Mouse (Mus musculus) heart, adult 11 months (tissue): ENCODE measurements around the gene Keg1.
A peak's percentile ranks its signal among the peaks of the same experiment; 100 is the strongest.
"Not testable (repeated sequence)": the region's sequence is repeated elsewhere in the genome, so short reads cannot be mapped to it uniquely, and the experiment has no call there.

Source experiments
- DNase-seq: peaks from one replicate; pipeline ENCODE4 v3.0.0; 2022

Gene Keg1

DNA sequence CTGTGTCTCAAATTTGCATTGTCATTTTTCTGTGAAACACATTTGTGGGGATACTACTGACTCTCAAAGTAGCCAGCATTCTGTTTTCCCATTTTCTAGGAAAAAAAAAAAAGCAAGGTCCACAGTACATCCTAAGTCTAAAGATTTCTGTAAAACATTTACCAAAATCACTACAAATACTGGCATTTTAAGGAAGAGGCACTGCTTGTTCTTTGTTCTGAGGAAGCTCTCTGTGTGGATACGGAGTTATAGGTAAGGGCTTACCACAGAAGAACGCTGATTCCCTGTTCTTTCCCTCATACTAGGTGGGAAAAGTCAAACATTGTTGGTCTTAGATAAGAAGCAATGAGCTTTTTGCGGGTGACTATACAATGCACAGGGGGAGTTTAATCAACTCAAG, at the start of gene Keg1:
Gene Keg1 (plus strand): TSS at position 197 of the 400 bp plus-strand sequence.
- no peak for DNase-seq

DNA sequence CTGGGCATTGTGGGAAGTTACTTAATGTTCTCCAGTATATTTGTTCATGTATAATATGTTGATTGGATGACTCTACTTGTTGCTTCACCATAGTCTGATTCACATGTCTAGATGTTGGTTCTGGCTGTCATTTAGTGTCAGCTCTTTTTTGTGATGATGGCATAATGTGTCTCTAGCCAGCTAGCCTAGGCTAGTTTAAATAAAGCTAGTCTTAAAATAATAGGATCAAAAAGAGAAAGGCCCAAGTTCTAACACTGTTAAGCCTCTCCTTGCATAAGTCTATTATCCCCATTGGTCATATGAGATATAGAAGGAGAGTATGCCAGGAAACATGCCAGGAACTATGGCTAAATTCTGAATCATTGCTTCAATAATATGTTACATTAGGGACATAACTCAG, 46.1 kb upstream of the Keg1 start:
- DNase-seq, result no peak

DNA sequence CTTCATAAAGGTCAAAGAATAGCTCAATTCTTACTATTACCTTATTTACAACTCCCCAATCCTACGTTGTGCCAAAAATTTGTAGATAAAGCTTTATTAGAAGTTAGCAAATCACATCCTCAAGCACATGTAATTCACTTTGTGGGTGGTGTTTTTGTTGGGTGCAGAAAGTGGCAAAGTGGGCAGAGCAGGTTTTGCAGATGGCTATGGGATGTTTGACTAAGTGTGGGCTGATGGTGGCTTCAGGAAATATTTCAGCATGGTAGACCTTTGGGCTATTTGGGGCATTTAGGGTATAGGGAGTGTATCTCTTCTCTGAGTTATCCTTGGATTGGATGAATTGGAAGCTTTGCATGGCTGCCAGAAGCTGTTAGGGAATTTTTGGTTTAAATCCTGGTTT, 29.4 kb upstream of the Keg1 start:
- no peak for DNase-seq

DNA sequence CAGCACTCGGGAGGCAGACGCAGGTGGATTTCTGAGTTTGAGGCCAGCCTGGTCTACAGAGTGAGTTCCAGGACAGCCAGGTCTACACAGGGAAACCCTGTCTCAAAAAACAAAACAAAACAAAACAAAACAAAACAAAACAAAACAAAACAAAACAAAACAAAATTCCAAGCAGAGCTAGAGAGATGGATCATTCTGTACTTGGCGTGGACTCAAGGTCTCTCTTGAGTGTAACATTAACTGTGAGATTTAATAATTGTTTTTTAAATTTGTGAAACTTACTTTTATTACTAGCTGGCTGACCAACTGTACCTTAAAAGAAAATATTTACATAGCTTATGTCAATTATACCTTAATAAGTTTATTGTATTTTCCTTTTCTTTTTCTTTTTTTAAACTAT, 27.0 kb upstream of the Keg1 start:
- not testable (repeated sequence) for DNase-seq

DNA sequence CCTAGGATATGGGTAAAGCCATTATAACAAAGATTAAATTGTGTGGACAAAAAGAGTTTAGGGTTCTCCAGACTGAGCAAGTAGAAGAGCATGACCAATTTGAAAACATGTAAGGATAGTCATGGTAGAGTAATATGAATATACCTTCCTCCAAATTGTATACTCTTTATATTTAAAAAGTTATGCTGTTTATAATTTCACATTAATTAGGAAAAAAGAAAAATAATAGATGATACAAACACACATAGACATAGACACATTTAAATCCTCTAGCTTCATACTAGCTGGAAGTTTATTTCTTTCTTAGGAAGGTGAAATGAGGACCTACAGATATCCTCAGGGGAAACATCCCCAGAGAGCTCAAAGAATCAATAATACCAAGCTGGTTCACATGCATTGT, 25.4 kb upstream of the Keg1 start, which contains the start of gene Olfr1442:
Gene Olfr1442 (plus strand): TSS at position 301 of the 400 bp plus-strand sequence.
- no peak for DNase-seq

DNA sequence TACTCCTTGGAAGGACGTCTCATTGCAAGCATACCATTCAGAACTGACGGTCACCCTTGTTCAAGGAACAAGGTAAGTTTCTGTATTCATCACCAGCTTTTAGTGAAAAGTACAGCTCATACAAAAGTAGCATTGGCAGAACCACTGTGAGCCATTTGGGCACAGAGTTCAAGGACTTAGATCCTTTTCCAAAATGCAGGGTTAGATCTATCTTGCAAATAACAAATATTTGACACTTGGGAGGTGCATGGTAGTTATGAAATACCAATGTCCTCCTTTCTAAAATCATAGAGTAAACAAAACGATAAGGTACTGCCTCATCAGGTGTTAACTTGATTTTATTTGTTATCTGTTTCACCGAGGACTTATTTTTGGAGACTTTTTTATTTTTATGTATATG, 24.5 kb upstream of the Keg1 start:
- DNase-seq, result no peak

DNA sequence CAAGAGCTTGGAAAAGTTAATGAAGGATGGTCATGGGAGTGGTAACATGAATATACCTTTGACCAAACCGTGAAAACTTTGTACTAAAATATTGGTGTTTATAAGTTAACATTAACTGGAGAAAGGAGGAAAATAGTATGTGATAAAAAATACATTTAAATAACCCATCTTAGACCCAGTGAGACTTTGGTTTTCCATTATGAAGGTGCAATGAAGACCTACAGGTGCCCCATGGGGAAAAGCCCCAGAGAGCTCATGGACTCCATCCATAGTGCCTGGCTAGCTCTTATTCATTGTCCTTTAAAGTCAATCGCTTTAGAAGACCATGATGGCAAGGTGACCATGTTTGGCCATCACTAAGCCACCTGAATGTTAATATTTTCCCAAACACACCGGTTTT, 17.8 kb upstream of the Keg1 start, which contains the start of gene Olfr1443:
Gene Olfr1443 (plus strand): TSS at position 301 of the 400 bp plus-strand sequence.
- DNase-seq, result no peak

DNA sequence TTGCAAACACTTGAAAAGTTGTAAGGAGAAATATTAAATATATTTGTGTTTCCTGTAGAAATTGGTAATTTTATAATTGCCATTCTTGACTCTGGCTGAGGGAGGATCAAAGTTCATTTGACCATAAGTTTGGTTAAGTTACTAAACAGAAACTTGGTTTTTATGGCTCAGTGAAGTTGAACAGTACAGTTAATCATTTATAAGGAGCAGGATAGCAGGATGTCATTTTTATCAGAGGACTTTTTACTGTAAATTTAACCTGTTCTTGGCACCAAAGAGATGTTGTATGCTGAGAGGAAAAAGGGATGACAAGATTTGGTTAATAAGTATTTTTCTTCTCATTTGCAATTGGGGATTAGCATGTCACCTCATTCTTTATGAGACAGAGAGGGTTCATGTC, 10.9 kb upstream of the Keg1 start:
- DNase-seq, result no peak

DNA sequence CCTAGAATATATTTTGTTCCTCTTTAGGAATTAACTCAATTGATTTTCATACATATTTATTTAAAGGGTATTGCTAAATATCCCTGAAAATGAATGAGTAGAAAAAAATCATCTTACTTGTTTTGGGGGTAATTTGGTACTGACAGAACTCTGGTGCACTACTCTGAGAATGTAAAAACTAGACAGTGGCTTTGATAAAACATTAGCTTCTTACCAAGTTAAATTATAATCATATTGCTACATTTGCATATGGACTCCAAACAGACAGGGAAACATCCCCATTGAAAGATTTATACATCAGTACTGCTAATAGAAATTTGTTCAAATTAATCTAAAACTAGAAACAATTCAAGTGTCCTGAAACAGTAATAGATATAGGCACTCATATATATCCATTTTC, 10.4 kb upstream of the Keg1 start:
- no peak for DNase-seq

DNA sequence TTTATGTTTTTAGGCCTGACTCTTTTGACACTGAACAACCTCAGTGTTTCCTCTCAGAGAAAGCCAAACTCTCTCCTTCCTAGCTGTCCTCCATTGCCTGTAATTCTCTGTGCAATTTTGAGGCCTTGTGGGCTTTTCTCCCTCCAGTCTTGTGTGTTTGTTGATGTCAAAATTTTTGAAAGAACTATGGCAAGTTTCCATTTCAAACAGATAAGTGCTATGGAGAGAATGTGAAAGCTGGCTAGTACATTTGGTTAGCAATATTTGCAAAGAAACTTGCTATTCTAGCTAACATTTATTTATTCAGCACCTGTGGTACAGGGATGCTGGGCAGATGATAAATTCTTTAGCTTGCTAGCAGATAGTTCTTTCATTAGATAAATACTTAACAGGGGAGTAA, 635 bp downstream of the Keg1 start:
- DNase-seq, result no peak

DNA sequence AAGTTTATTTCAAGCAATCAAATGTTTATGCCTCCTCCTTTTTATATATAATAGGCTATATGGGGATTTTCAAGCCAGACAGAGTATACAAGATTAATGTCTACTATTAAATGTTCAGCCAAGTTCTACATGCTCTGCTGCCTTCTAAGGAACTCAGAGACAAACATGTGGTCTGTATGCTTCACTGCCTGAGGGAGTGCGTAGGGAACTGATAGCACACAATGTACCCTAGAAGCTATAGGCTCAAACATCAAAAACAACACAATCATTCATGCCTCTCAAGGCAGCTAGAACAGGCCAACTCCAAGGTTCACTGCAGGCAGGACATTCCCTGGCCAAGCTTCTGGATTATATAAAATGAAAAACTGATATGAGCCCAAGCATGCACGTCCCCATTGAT, 12.9 kb downstream of the Keg1 start:
- DNase-seq, result no peak

DNA sequence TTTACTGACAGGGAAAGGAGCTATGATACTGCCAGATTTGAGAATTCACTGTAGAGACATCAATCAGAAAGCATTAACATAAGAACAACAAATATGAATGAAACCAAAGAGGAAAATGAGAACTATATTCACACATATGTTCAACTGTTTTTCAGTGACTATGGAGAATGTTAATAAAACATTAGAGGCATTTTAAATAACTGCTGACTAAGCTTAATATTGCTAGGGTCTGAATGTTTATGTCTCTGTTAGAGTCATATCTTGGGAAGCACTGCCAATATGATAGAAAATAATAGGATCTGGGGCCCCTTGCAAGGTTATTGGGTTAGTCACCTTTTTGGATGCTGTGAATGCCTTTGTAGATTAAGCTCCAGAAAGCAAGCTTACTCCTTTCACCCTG, 13.4 kb downstream of the Keg1 start:
- no peak for DNase-seq

DNA sequence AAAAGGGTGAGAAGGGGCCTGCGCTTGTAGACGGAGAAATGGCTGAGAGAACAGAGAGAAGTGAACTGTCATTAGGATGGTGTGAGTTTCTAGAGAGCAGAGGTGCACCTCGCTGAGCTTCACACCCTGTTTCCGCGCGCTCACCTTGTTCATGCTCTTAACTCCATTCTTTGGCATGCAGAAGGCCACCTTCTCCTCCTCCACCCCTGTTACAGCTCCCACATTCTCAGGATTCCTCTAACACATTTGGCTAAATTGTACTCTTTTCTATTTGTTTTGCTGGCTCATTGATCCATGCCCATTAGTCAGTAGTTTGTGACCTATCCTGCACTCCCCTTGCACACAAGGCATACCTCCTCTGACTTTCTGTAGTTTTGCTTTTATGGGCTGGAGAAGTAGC, 23.6 kb downstream of the Keg1 start:
- DNase-seq, result no peak

DNA sequence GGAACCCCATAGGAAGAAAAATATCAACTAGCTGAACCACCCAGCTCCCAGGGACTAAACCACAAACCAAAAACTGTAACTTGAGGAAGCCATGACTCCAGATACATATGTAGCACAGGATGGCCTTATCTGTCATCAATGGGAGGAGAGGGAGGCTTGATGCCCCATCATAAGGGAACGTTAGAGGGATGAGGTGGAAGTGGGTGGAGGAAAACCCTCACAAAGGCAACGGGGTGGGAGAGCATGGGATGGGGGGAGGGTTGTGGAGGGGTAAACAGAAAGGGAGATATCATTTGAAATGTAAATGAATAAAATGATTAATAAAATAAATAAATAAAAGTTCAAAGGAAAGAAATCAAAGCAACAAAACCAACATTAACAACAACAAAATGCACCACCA, 24.9 kb downstream of the Keg1 start:
- DNase-seq, result no peak

DNA sequence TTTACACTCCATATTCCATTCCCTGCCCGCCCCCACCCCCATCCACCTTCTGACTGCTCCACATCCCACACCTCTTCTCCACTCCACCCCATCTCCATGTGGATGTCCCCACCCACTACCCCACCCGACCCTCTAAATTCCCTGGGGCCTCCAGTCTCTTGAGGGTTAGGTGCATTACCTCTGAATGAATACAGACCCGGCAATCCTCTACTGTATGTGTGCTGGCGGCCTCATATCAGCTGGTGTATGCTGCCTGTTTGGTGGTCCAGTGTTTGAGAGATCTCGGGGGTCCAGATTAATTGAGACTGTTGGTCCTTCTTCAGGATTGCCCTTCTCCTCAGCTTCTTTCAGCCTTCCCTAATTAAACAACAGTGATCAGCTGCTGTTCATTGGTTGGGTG, 25.3 kb downstream of the Keg1 start:
- DNase-seq, result not testable (repeated sequence)

DNA sequence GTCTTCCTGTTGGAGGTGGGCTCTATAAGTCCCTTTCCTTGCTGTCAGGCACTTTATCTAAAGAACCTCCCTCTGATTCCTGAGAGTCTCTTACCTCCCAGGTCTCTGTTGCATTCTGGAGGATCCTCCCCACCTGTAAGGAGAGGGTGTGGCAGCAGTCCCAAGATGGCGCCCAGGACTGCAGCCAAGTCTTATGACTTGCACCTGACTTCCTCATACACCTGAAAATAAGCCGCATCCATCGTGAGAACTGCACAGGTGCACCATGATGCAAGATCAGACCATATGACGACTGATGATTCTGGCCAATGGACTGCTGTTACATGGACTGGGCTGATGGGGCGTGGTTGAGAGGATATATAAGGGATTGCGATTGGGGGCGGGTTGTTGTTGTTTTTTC, 26.0 kb downstream of the Keg1 start:
- not testable (repeated sequence) for DNase-seq

DNA sequence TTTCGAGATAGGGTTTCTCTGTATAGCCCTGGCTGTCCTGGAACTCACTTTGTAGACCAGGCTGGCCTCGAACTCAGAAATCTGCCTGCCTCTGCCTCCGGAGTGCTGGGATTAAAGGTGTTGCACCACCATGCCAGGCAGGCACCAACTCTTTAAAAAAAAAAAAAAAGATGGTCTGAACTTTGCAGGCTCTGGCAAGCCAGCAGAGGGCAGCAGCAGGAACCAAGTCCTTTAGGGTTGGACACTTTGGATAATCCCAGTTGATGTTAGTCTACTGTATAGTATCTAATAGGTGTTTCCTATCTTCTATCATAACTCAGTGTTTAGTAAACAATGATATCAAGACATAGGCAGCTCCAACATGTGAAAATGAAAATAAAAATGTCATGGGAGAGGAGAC, 26.7 kb downstream of the Keg1 start:
- DNase-seq, result no peak

DNA sequence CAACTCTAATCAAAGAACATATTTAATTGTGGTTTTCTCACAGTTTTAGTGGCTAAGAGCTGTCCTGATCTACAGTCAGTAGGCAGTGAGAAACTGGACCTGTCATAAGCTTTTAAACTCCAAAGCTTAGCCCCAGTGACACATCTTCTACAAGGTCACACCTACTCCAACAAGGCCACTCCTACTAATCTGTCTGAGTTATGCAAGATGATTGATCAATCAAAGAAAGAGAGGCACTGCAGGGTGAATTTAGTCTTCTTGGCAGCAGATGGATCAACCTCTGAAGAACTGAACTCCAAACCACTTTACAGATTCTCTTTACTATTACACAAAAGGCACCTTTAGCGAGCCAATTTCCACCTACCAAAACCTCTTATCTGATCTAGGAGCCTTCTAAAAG, 30.3 kb downstream of the Keg1 start:
- DNase-seq, result no peak

DNA sequence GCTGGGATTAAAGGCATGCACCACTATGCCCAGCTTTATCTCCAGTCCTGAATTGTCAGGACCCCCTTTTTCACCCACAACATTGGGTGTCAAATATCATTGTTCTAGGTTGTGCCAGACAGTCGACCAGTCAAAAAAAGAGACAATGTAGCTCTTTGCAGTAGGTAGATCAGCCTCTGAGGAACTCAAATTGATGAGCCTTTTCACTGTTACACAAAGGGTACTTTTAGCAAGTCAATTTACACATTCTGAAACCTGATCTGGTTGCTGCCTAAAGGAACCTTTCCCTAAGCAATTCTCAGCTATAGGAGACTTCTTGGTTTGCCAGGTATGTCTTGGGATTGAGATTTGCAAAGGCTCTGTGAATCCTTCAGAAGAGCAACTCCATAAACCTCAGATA, 35.5 kb downstream of the Keg1 start:
- DNase-seq, result no peak

DNA sequence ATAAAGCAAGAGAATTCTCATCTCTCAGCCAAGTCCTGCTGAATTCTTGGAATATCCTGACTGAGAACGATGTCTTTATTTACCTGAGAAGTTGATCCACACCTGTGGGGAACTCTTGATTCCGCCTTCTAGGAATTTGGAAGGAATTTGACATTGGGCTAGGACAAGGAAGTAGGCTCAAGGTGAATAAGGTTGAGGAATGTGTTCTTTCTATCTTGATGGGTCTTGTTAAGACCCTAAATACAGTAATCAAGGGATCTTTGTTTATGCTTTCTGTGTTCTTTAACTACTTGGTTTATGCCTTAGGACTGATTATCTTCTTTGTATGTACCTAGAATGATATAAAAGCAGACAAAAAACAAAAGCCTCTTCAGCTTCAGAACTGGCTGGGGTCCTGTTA, 36.4 kb downstream of the Keg1 start:
- DNase-seq, result no peak

DNA sequence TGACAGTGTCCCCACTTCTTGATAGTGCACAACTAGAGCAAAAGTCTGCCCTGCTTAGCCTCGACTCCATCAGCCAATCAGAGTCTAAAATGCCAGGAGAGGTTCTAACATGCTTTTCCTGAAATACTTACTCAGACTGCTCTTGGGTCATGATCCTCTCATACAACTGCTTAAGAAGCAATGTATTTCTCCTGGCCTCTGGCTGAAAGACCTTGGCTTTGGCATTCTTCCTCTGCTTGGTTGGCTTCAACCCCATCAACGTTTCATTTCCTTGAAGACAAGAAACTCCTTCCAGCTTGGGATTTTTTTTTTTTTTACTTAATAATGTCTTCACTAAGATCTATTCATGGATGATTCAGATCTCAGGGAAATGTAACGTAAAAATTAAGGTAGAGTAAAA, 60.7 kb downstream of the Keg1 start:
- DNase-seq, result no peak

DNA sequence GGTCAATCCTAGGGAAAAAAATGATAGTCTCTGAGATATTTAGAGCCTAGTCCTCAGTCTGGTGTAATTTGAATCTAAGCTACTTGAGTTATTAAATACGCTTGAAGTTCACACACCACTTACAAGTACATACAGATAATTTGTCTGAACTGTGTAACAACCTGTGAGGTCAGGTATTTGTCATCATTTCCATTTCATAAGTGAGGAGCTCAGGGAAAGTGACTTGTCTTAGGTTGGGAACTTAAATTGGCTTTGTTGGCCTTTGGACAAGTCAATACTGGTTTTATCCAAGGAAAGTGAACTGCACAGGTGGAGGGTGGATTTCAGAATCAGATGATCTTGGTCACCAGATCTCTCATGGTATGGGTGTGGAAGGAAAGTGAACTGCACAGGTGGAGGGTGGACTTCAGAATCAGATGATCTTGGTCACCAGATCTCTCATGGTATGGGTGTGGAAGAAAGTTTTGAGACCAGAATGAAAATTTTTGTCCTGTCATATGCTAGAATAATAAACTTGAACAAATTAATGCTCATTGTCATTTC, 63.4 kb downstream of the Keg1 start:
- no peak for DNase-seq

DNA sequence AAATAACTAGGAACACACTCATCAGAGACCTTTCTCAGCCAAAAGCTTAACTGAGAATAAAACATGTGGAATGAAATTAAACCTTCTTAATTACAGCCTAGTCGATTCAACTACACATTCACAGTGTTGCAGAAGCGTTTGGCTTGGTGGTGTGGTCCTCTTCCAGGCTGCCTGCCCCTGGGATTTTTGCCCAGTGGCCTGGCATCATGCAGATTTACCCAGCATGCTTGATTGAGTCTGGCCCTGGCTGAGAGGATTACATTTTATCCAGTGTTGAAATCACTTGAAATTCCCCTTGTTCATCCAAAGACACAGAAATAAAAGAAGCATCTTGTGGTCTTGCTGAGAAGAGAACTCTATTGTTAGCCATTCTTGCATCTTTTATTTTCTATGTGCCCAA, 64.1 kb downstream of the Keg1 start:
- peak; percentile 89 for DNase-seq

DNA sequence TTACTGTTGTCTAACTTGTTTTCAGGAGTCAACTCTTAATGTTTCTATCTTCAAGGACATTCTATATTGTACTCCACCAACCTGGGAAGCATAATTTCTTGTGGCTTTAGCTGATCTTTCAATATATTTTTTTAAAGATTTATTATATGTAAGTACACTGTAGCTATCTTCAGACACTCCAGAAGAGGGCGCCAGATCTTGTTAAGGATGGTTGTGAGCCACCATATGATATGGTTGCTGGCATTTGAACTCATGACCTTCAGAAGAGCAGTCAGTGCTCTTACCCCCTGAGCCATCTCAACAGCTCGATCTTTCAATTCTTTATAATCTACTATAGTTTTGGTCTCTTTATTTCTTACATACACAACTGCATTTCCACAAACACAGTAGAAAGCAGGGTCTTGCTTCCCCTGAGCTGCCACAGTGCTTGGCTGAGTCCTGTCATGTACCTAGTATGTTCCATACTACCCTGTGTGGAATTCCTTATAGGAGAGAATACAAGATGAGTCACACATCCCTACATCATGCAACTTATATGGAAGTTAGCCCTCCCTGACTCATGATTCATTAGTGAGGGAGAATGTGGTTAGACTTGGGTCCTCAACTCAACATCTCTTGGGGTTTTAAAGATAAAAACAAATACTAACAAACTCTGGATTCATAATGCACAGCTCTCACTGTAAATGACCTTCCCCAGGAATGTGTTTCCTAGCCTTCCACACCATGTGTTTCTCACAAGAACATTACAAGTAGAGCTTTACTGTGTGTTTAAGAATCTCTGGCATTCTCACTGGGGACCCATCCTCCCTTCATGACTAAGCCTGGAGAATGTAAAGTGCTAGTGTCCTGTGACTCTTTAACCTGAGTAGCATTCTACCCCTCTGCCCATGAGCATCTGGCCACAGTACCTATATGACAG, 66.9 kb downstream of the Keg1 start:
- DNase-seq, result no peak

DNA sequence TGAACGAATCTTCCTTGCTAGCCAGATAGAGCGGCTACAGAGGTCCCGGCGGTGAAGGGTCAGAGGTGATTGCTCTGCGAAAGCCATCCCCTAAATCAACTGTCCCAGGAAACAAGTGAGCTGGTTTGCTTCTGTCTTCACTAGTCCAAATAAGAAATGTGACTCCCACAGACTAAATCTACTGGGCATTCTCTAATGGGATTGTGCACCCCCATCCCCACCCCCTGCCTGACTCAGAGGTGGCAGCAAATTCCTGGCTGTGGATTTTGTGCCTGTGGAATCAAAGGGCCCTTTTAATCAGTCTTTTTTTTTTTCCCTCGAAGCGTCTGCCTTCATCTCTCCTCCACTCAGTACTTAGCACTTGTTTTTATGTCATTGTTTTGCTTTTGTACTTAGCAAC, 69.7 kb downstream of the Keg1 start, which contains the start of gene Cntf:
Gene Cntf (minus strand): TSS at position 325 of the 400 bp plus-strand sequence.
- peak; percentile 88 for DNase-seq
